Mouse (Mus musculus): ENCODE results near the gene Ccdc13. TPM values are rescaled to one million over a fixed set of nuclear protein-coding genes. Genes with fewer than 3 reads are reported as not detected.

The Ccdc13 gene
- total and polyA plus RNA-seq, 3 experiments: not detected

GRCm38 (mm10) chr9:121873578-121873977, 34.3 kb upstream of the Ccdc13 start:
- Histone ChIP-seq H3K79me2 (ENCODE audit: control insufficient read depth, insufficient read depth, low read length, poor library complexity) (no peaks in the 10 kb centered on the region), H3K4me1 (ENCODE audit: control insufficient read depth in 1 of 2, insufficient read depth in 2 of 2, low read length in 2 of 2) (no peaks in the 10 kb centered on the region), H3K9ac (ENCODE audit: control insufficient read depth, low read depth, low read length, poor library complexity, severe bottlenecking) (no peak overlapping the region), H3K9me3 (replicated peaks; ENCODE audit: insufficient read depth, low read length) (no peaks in the 10 kb centered on the region), H3K36me3 (ENCODE audit: control insufficient read depth in 1 of 2, insufficient read depth in 2 of 2, low read length in 2 of 2) (no peaks in the 10 kb centered on the region), H3K27me3 (ENCODE audit: control insufficient read depth in 1 of 2, insufficient read depth in 2 of 2, low read length in 2 of 2) (peaks cover 0 to 3% of the 10 kb centered on the region in 2 experiments), H3K4me3 (ENCODE audit: control insufficient read depth in 1 of 2, insufficient read depth in 1 of 2, low read depth in 2 of 2, low read length in 2 of 2) (no peak overlapping the region), H3K27ac (ENCODE audit: control insufficient read depth, low read depth, low read length) (no peak overlapping the region)
- DNase-seq (ENCODE audit: low read depth, low spot score): no peak
- no peak for TF ChIP-seq SMC3 (IDR thresholded peaks at IDR 0.05; ENCODE audit: low read depth, low read length)
- no peak for TF ChIP-seq ETS1 (IDR thresholded peaks at IDR 0.05; ENCODE audit: low read depth, low read length)
- no peak for TF ChIP-seq EP300 (IDR thresholded peaks at IDR 0.05; ENCODE audit: low read depth in 1 of 2, low read length in 2 of 2)
- no peak for TF ChIP-seq TBP (IDR thresholded peaks at IDR 0.05; ENCODE audit: low read depth, low read length)
- no peak for TF ChIP-seq TCF12 (IDR thresholded peaks at IDR 0.05; ENCODE audit: low read depth, low read length)
- TF ChIP-seq USF2 (IDR thresholded peaks at IDR 0.05; ENCODE audit: borderline replicate concordance in 1 of 2, insufficient read depth in 1 of 2, low read depth in 1 of 2, low read length in 2 of 2): no peak
- no peak for TF ChIP-seq SIN3A (IDR thresholded peaks at IDR 0.05; ENCODE audit: low read length)
- no peak for TF ChIP-seq ZC3H11A (IDR thresholded peaks at IDR 0.05; ENCODE audit: low read depth, low read length)
- TF ChIP-seq TAL1 (IDR thresholded peaks at IDR 0.05; ENCODE audit: low read length): no peak
- no peak for TF ChIP-seq MAZ (IDR thresholded peaks at IDR 0.05; ENCODE audit: low read depth, low read length)
- no peak for TF ChIP-seq CHD1 (IDR thresholded peaks at IDR 0.05; ENCODE audit: low read depth, low read length)
- no peak for TF ChIP-seq POLR2AphosphoS5 (IDR thresholded peaks at IDR 0.05; ENCODE audit: borderline replicate concordance, low read depth, low read length)
- no peak for TF ChIP-seq POLR2A (IDR thresholded peaks at IDR 0.05; ENCODE audit: control insufficient read depth in 1 of 2, insufficient read depth in 1 of 2, low read depth in 1 of 2, low read length in 2 of 2, poor library complexity in 1 of 2)

GRCm38 (mm10) chr9:121872062-121872683, 32.9 kb upstream of the Ccdc13 start:
- H3K36me3 ChIP-seq (ENCODE audit: control insufficient read depth in 1 of 2, insufficient read depth in 2 of 2, low read length in 2 of 2): no peaks in the 10 kb centered on the region
- no peak for DNase-seq (ENCODE audit: low read depth, low spot score)
- no peaks in the 10 kb centered on the region for H3K79me2 ChIP-seq (ENCODE audit: control insufficient read depth, insufficient read depth, low read length, poor library complexity)
- H3K4me1 ChIP-seq (ENCODE audit: control insufficient read depth in 1 of 2, insufficient read depth in 2 of 2, low read length in 2 of 2): no peaks in the 10 kb centered on the region
- no peaks in the 10 kb centered on the region for H3K9me3 ChIP-seq (replicated peaks; ENCODE audit: insufficient read depth, low read length)
- H3K27me3 ChIP-seq (ENCODE audit: control insufficient read depth in 1 of 2, insufficient read depth in 2 of 2, low read length in 2 of 2): peaks cover 1 to 3% of the 10 kb centered on the region in 2 experiments
- no peak for TF ChIP-seq CTCF (IDR thresholded peaks at IDR 0.05 in 2 of 3, conservative IDR thresholded peaks at IDR 0.05 in 1 of 3; ENCODE audit: control insufficient read depth in 1 of 3, insufficient read depth in 1 of 3, low read depth in 2 of 3, low read length in 3 of 3, poor library complexity in 1 of 3, severe bottlenecking in 1 of 3)
- no peak for TF ChIP-seq KAT2A (conservative IDR thresholded peaks at IDR 0.05; ENCODE audit: low read depth, low read length)
- TF ChIP-seq ELF1 (IDR thresholded peaks at IDR 0.05; ENCODE audit: low read depth, low read length): no peak
- no peak for TF ChIP-seq MAX (IDR thresholded peaks at IDR 0.05; ENCODE audit: low read length)
- no peak for TF ChIP-seq CHD1 (IDR thresholded peaks at IDR 0.05; ENCODE audit: low read depth, low read length)
- TF ChIP-seq MEF2A (IDR thresholded peaks at IDR 0.05; ENCODE audit: extremely low read depth, insufficient replicate concordance, low read depth, low read length, poor library complexity, severe bottlenecking): no peak
- TF ChIP-seq ETS1 (IDR thresholded peaks at IDR 0.05; ENCODE audit: low read depth, low read length): no peak
- no peak for TF ChIP-seq RCOR1 (IDR thresholded peaks at IDR 0.05; ENCODE audit: low read depth, low read length)
- no peak for TF ChIP-seq POLR2A (IDR thresholded peaks at IDR 0.05; ENCODE audit: control insufficient read depth in 1 of 2, insufficient read depth in 1 of 2, low read depth in 1 of 2, low read length in 2 of 2, poor library complexity in 1 of 2)
- no peak for TF ChIP-seq ZC3H11A (IDR thresholded peaks at IDR 0.05; ENCODE audit: low read depth, low read length)
- no peak overlapping the region for H3K4me3 ChIP-seq (ENCODE audit: control insufficient read depth in 1 of 2, insufficient read depth in 1 of 2, low read depth in 2 of 2, low read length in 2 of 2)
- no peak overlapping the region for H3K27ac ChIP-seq (ENCODE audit: control insufficient read depth, low read depth, low read length)
- no peak overlapping the region for H3K9ac ChIP-seq (ENCODE audit: control insufficient read depth, low read depth, low read length, poor library complexity, severe bottlenecking)
